Mouse (Mus musculus) stomach, embryonic 16.5 days (tissue): ENCODE results near the gene Sept9. TPM values are rescaled to one million over a fixed set of nuclear protein-coding genes. Genes with fewer than 3 reads are reported as not detected.

ENCODE experiments used
- ATAC-seq: fragments of 200-750 bp; cut with Nextera tagmentation; 2 replicates; pipeline ENCODE4 v1.8.0; 2017; ENCODE audit warnings: moderate number of reproducible peaks, moderate TSS enrichment; ENCODE audit not compliant: insufficient read depth, low FRiP score
- H3K27ac ChIP-seq: fragments of 300-500 bp; sonication (generic); 2 replicates; pipeline ENCODE4 v1.5.1; 2014; ENCODE audit warnings: low read length
- H3K27me3 ChIP-seq: fragments of 300-500 bp; sonication (generic); 2 replicates; pipeline ENCODE4 v1.6.1; 2014; ENCODE audit warnings: low read length, control low read depth, mixed read lengths; ENCODE audit not compliant: control insufficient read depth, insufficient read depth
- H3K36me3 ChIP-seq: fragments of 300-500 bp; sonication (generic); 2 replicates; pipeline ENCODE4 v1.6.1; 2014; ENCODE audit warnings: low read length; ENCODE audit not compliant: control insufficient read depth, insufficient read depth
- H3K4me1 ChIP-seq: fragments of 300-500 bp; sonication (generic); 2 replicates; pipeline ENCODE4 v1.6.1; 2014; ENCODE audit warnings: low read length, control low read depth, mixed read lengths; ENCODE audit not compliant: control insufficient read depth, insufficient read depth
- H3K4me2 ChIP-seq: fragments of 300-500 bp; sonication (generic); 2 replicates; pipeline ENCODE4 v1.6.1; 2014; ENCODE audit warnings: low read depth, low read length, mixed read lengths
- H3K4me3 ChIP-seq: fragments of 300-500 bp; sonication (generic); replicated peaks from 2 replicates; pipeline ENCODE4 v1.5.1; 2014; ENCODE audit warnings: mild to moderate bottlenecking, low read length
- H3K9ac ChIP-seq: fragments of 300-500 bp; sonication (generic); 2 replicates; pipeline ENCODE4 v1.6.1; 2014; ENCODE audit warnings: low read length
- H3K9me3 ChIP-seq: fragments of 300-500 bp; sonication (generic); replicated peaks from 2 replicates; pipeline ENCODE4 v1.6.1; 2016; ENCODE audit warnings: low read length, control low read depth; ENCODE audit not compliant: control insufficient read depth
- WGBS: fragments of 180-500 bp; shearing (Covaris S2); extraction: QIAGEN DNeasy Blood & Tissue Kit; methylation state at CpG from one replicate; pipeline ENCODE4 v1.1.7; 2014; 5-methylcytosine and 5-hydroxymethylcytosine counted together
- polyA plus RNA-seq: library from polyadenylated mRNA; unstranded; fragments of >200 nt; fragmentation: Nextera tagmentation; extraction: Ambion mirVana; gene quantifications from 2 replicates; pipeline ENCODE4 v1.2.1, GENCODE M21; 2015

The Sept9 gene
- polyA plus RNA-seq, 1 experiment from 2014 or later = 105 TPM

DNA sequence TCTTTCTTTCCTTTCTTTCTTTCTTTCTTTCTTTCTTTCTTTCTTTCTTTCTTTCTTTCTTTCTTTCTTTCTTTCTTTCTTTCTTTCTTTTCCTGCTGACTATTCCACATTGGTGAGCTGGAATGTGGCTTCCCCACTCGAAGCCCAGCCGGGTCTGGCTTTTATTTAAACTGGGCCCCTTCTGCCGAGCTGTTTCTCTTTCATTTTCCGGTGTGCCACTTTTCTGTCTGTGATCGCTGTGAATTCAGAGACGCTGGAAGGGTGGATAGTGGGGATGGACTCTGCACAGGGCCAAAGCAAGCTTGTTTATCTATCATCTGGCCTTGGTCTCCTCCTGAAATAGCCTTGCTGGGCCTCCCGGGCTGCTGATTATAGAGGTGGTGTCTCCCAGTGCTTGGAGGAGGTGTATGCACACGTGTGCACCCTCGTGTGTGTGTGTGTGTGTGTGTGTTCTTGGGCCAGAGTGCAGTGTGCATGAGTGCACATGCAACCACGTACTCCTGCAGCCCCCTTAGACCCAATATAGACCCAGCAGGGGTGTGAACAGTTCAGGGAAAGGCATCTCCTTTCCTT, 33.5 kb downstream of the Sept9 start:
- H3K4me3 ChIP-seq = peak overlapping the region; percentile 5
- H3K27ac ChIP-seq = no peak overlapping the region
- H3K36me3 ChIP-seq = no peaks in the 10 kb centered on the region
- WGBS = 18% methylated on average over 10 of the region's 10 CpGs
- no peaks in the 10 kb centered on the region for H3K9me3 ChIP-seq
- peak overlapping the region; percentile 2 for H3K9ac ChIP-seq
- H3K4me1 ChIP-seq = peaks cover 35% of the 10 kb centered on the region
- H3K4me2 ChIP-seq = peak overlapping the region; percentile 48
- no peaks in the 10 kb centered on the region for H3K27me3 ChIP-seq
- ATAC-seq = peak; percentile 27; the same call in 1 of the 2 replicates

DNA sequence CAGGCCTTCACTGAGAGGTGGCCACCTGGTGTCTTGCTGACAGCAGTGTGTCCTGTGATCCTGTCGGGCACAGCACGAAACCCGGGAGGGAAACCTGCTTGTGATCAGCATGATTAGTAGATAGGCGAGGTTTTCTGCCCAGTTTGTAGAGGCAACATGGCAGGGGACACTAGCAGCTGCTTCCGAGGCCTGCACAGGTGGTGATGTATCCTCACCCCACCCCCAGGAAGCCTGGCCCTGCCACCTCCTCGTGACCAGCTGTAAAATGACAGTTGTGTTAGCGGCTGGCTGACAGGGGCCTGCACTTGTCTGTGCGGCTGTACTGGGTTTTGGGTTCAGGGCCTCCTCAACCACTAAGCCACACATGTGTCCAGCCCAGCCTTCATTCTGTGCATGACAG, 34.4 kb downstream of the Sept9 start:
- no peak overlapping the region for H3K27ac ChIP-seq
- WGBS = 73% methylated on average over 8 of the region's 8 CpGs

DNA sequence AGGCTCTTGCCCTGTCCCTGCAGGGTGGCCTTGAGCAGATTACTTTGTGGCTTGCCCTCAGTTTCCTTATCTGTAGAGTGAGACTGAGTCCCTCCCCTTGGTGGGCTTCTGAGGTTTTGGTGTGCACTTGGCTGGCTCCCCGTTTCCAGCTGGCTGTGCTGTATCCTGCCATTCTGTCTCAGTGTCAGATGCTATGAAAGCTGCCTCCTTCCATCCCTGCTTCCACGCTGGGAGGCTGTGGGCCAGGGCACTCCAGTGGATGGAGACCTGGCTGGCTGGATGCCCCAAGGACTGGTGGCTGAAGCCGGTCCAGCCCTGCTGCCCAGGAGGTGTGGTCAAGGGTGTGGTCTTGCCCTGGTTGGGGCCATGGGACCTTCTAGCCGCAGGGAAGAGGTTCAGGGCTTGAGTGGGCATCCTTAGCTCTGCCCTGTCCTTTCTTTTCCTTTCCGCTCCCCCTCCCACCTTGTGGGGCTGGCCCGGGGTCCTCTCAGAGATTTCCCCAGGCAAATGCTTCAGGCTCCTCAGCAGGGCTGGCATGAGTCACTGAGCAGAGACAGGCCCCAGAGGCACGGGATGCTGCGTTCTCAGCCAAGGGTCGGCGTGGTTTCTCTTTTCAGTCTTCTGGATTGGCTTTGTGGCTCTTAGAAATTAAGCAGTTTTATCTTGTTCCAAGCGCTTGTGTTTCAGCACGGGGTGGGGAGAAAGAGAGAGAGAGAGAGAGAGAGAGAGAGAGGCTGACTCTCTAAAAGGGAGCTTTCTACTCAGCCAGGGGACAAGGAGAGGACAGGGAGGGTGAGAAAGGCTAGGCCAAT, 35.8 kb downstream of the Sept9 start:
- ATAC-seq = 0 out of 2 replicates have a peak, but pooled peaks have one; percentile 9
- peak overlapping the region; percentile 40 for H3K9ac ChIP-seq
- H3K36me3 ChIP-seq = no peaks in the 10 kb centered on the region
- no peak overlapping the region for H3K4me3 ChIP-seq
- H3K4me1 ChIP-seq = peaks cover 35% of the 10 kb centered on the region
- H3K9me3 ChIP-seq = no peaks in the 10 kb centered on the region
- H3K27ac ChIP-seq = peak overlapping the region; percentile 60
- 42% methylated on average over 12 of the region's 12 CpGs for WGBS
- peak overlapping the region; percentile 17; the same call in 1 of the 2 replicates for H3K4me2 ChIP-seq
- H3K27me3 ChIP-seq = no peaks in the 10 kb centered on the region

More for the DNA sequence above, 34.4 kb downstream of the Sept9 start:
- H3K4me3 ChIP-seq = no peak overlapping the region
- H3K27me3 ChIP-seq = no peaks in the 10 kb centered on the region
- no peak for ATAC-seq
- H3K9me3 ChIP-seq = no peaks in the 10 kb centered on the region
- H3K4me1 ChIP-seq = peaks cover 35% of the 10 kb centered on the region
- peak overlapping the region; percentile 36; the same call in 1 of the 2 replicates for H3K9ac ChIP-seq
- H3K4me2 ChIP-seq = no peak overlapping the region
- no peaks in the 10 kb centered on the region for H3K36me3 ChIP-seq

DNA sequence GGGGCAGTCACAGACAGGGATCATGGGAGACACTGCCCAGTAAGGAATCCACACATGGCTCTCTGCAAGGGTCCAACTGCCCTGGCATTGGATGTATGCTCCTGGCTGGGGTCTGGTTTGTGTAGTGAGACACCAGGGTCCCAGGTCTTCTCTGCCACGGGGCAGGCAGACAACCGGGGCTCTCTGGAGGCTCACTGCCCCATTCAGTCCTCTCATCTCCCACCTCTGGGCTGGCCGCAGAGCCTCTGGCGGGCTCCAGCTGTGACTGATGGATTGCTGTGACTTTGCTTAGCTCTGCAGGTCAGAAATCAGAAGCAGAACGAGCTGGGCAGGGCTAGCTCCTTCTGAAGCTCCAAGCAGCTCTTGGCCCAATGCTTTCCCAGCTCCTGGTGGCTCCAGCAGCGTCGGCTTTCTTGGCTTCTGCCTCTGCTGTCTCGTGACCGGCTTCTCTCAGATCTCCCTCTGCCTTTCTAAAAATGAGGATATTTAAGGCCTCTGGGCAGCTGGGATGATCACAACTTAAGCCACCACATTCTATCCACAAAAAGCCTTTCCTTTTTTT, 36.5 kb downstream of the Sept9 start:
- H3K4me3 ChIP-seq = no peak overlapping the region
- peak overlapping the region; percentile 60; the same call in 1 of the 2 replicates for H3K27ac ChIP-seq
- H3K4me1 ChIP-seq = peaks cover 35% of the 10 kb centered on the region
- no peaks in the 10 kb centered on the region for H3K36me3 ChIP-seq
- no peaks in the 10 kb centered on the region for H3K27me3 ChIP-seq
- no peaks in the 10 kb centered on the region for H3K9me3 ChIP-seq
- WGBS = 29% methylated on average over 9 of the region's 9 CpGs
- H3K9ac ChIP-seq = peak overlapping the region; percentile 40; the same call in 1 of the 2 replicates
- peak overlapping the region; percentile 17; the same call in 1 of the 2 replicates for H3K4me2 ChIP-seq
- no peak for ATAC-seq

DNA sequence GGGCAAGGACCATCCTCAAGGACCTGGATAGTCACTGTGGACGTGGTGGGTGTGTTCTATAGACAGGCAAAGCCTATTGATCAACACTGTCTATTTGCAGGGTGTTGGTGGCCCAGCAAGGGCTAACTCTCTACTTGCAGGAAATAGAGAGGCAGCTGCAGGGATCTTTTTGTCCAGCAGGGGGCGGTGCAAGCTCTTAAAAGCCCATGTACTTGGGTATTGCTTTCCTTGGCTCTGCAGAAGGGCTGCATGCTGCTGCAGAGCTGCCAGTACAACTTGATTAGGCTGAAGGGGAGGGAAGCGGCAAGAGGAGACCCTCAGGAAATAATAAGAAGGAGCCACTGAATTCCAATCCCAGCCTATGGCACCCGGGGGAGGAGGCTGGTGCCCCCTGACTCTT, 38.7 kb downstream of the Sept9 start:
- Histone ChIP-seq H3K9me3 (no peaks in the 10 kb centered on the region), H3K27ac (no peak overlapping the region), H3K9ac (no peak overlapping the region), H3K27me3 (no peaks in the 10 kb centered on the region), H3K4me2 (no peak overlapping the region), H3K4me3 (no peak overlapping the region), H3K4me1 (peaks cover 25% of the 10 kb centered on the region), H3K36me3 (no peaks in the 10 kb centered on the region)
- ATAC-seq = peak; percentile 36
- WGBS = 5% methylated on average over 4 of the region's 4 CpGs

DNA sequence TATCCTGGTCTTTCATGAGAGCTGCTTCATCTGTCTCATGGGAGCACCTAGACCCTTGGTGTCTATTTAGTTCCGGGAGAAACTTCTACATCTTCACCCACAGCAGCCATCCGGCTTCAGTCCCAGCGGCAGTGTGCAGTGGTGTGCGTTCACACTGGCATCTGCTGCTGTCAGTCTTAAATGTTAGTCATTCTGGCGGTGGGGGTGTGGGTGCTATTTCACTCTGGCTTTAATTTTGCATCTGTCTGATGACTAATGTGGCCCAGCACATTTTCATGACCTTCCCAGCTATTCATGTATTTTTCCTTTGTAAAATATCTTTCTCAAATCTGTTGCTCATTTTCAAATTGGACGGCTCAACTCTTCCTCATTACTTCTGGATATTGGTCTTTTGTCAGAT, 40.2 kb downstream of the Sept9 start:
- ATAC-seq = no peak
- Histone ChIP-seq H3K4me3 (no peak overlapping the region), H3K4me2 (no peak overlapping the region), H3K9ac (no peak overlapping the region), H3K4me1 (peaks cover 15% of the 10 kb centered on the region), H3K27me3 (no peaks in the 10 kb centered on the region), H3K27ac (no peak overlapping the region), H3K9me3 (no peaks in the 10 kb centered on the region), H3K36me3 (no peaks in the 10 kb centered on the region)
- WGBS = 82% methylated on average over 6 of the region's 6 CpGs

DNA sequence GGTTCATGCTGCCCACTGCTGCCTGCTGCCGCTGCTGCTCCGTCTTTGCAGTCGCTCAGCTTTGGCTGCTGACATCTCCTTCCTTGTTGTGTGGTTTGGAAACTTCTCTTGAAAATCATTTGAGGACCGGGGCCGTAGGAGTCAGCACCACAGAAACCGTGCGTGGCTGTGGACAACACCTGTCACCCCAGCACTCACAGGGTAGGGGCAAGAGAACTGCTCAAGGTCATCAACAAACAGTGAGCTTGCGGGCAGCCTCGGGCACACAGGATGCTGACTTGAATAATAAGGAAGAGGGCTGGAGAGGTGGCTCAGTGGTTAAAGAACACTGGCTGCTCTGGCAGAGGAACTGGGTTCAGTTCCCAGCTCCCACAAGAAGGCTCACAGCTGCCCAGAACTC, 40.9 kb downstream of the Sept9 start:
- H3K9me3 ChIP-seq = no peaks in the 10 kb centered on the region
- H3K27ac ChIP-seq = no peak overlapping the region
- no peaks in the 10 kb centered on the region for H3K36me3 ChIP-seq
- H3K4me3 ChIP-seq = no peak overlapping the region
- H3K4me2 ChIP-seq = no peak overlapping the region
- ATAC-seq = no peak
- peaks cover 8% of the 10 kb centered on the region for H3K4me1 ChIP-seq
- no peak overlapping the region for H3K9ac ChIP-seq
- WGBS = 71% methylated on average over 9 of the region's 9 CpGs
- no peaks in the 10 kb centered on the region for H3K27me3 ChIP-seq

DNA sequence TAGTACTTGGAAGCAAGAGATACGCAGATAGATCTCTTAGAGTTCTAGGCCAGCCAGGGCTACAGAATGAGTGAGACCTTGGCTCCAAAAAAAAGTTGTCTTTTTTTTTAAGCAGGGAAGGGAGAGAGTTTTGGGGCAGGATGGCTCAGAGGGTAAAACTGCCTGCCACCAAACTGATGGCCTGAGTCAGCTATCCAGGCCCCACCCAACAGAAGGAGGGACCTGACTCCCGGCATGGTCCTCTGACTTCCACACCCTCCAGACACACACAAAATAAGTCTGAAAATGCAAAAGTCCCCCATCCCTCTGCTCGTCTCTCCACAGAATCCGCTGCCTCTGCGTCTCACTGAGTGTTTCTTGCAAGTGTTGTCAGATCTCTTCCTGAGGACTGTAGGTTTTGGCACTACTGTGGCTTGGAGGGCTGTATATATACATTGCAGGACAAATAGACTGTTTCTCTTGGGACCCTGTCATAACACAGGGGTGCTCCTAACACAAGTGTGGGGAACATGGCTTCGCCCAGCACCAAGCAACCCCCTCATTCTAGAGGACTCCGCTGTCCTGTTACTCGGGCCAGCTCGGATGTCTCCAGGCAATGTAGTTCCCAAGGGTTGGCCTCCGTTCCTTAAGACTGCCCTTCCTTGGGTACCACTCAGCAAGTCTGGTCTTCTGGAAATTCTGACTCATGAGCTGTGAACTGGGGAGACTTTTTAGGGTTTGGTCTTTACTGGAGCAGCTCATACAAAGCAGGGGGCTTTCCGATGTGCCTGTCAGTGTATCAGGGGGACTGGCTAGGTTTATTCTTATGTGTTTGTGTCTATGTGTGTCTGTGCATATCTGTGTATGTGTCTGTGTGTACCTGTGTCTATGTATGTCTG, 41.6 kb downstream of the Sept9 start:
- 80% methylated on average over 11 of the region's 11 CpGs for WGBS
- H3K4me1 ChIP-seq = no peaks in the 10 kb centered on the region
- no peak overlapping the region for H3K4me3 ChIP-seq
- H3K4me2 ChIP-seq = no peak overlapping the region
- no peaks in the 10 kb centered on the region for H3K9me3 ChIP-seq
- no peak for ATAC-seq
- no peak overlapping the region for H3K9ac ChIP-seq
- H3K27me3 ChIP-seq = no peaks in the 10 kb centered on the region
- H3K27ac ChIP-seq = no peak overlapping the region
- H3K36me3 ChIP-seq = no peaks in the 10 kb centered on the region
